Mouse (Mus musculus) brain, embryonic 14.5 days (tissue): Measurements from ENCODE around the gene Ankrd52.

ENCODE experiments used
- CTCF ChIP-seq: fragments of 200-500 bp; IDR thresholded peaks from 2 replicates; pipeline ENCODE4 v1.5.1; 2012; ENCODE audit warnings: inconsistent platforms, mild to moderate bottlenecking, moderate library complexity, borderline replicate concordance; ENCODE audit not compliant: insufficient read depth, insufficient read length; ENCODE audit errors: extremely low read depth
- POLR2A ChIP-seq: fragments of 200-500 bp; IDR thresholded peaks from 2 replicates; pipeline ENCODE4 v1.6.1; 2012; ENCODE audit warnings: mild to moderate bottlenecking, inconsistent platforms, borderline replicate concordance; ENCODE audit not compliant: poor library complexity, insufficient read depth, insufficient read length, severe bottlenecking; ENCODE audit errors: extremely low read depth

- TF ChIP-seq CTCF (peak; percentile 47; the same call in 1 of the 2 replicates), POLR2A (no peak)
These were observed 63.5 kb downstream of the Ankrd52 start for GRCm38 (mm10) chr10:128440407-128440806.
